Mouse (Mus musculus): ENCODE measurements around the gene Gm9918. TPM values are rescaled to one million over a fixed set of nuclear protein-coding genes. Genes with fewer than 3 reads are reported as not detected.

Gene Gm9918
- not detected for total RNA-seq (2023)

DNA sequence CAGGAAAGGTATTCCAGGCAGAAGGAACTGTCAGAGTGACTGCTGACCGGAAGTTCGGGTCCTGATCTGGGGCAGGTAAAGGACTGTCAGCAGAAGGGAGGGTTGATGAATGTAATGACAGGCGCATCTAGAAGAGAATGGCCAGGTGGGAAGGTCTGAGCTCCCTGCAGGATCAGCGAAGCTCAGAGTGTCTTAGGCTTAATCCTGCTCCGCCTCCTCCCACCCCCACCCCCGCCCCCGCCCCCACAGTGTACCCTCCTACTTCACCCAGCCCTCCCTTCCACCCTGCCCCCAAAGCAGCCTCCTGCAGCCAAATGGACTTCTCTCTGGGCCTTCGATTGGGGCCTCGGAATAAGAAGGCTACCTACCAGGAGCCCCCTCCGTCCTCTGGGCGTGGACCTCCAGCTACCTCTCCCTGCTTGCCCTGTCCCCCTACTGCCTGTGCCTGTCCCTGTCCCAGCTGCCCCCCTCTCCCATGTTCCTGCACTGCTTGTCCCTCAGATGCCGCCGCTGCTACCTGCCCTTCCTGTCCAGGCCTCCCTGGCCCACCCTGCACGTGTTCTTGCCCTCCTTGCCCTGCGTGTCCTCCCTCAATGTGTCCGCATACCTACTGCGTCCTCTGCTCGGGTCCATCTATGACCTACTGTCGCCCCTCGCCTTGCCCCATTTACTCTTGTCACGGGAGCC, at the start of gene Gm9918:
Gm9918 (plus strand) TSS at position 290 of the 687 bp plus-strand sequence.

DNA sequence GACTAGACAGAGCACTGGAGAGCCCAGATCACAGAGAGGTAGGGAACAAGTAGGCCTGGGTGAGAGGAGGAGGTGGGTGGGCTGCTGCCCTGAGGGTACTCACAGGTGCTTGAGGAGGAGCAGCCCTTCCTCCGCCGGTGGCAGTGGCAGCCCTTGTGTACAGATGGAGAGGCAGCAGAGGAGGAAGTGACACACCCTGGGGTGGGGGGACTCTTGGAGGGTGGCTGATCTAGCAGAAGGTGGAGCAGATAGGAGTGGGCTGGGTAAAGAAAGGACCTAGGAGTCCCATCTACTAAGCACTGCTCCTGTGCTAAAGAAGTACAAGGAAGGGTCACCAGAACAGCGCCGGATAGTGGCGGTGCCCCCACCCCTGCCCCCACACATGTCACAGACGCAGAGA, 38.6 kb upstream of the Gm9918 start, which contains the start of gene Itgb7:
Itgb7 (minus strand) TSS at position 197 of the 400 bp plus-strand sequence.

DNA sequence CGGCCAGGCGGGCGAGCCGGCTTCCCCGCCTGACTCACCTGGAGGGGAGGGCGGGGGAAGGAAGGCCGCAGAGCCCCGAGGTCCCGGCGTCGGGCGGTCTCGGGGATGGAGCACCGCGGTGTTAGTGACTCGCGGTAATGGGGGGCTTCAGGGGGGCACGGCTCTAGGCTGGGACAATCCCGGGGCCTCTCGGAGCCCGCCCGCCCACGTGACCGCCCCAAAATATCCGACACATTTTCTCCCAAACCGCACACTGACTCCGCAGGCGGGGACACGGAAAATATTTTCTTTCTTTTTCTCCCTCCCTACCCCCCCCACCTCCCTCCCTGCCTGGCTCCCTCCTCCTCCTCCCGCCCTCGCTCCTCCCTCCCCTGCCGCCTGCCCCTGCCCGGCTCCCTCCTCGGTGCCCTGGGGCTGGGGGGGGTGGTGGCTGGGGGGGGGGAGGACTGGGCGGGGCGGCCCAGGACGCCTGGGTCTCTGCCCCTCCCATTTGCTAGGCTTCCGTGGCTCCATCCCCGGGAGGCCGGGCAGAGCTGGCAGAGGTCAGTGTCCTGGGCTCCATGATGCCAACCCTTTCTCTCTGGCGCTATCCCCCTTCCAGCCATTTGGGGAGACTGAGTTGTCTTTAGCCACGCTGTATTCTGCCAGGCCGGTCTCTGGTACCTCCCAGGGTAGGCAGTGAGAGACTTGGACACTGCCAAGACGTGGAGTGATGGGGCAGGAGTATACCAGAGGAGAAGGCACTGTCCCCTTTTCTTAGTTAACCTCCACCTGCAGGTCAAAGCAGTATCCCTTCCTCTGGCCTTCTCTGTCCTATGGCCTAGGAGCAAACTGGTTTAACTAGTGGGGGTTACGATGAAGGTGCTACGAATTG, 12.9 kb upstream of the Gm9918 start, which contains the start of gene Rarg:
Rarg (minus strand) TSS at position 316 of the 874 bp plus-strand sequence.

DNA sequence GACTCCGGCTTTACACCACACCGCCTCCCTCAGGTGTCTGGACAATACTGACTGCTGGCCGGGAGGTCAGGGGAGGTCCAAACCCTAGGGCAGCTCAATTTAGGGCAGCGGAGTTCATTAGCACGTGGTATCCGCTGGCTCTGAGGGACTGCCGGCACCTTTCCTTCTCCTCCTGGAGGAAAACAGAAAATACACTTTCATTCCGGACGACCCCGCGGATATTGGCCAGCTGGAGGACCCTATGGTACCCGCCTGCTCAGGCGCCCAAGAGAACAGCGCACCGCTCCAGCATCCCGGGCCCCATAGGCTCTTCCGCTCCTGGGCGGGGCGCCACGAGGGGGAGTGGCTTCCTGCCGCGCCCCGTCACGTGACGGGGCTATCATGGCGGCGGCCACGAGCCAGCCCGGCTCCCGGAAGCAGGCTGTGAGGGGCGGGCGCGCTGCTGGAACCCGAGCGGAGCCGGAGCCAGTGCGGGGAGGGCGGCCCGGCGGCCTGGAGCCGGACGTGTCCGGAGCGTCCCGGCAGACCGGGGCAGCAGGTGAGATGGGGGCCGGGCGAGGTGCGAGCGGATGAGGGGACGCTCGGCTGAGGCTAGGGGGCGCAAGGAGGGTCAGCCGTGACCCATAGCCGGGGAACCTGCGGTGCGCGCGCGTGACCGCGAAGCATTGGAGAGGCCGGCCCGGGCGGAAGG, 8.9 kb downstream of the Gm9918 start, which contains the start of gene Mfsd5:
Mfsd5 (plus strand) TSS at position 363 of the 691 bp plus-strand sequence.

DNA sequence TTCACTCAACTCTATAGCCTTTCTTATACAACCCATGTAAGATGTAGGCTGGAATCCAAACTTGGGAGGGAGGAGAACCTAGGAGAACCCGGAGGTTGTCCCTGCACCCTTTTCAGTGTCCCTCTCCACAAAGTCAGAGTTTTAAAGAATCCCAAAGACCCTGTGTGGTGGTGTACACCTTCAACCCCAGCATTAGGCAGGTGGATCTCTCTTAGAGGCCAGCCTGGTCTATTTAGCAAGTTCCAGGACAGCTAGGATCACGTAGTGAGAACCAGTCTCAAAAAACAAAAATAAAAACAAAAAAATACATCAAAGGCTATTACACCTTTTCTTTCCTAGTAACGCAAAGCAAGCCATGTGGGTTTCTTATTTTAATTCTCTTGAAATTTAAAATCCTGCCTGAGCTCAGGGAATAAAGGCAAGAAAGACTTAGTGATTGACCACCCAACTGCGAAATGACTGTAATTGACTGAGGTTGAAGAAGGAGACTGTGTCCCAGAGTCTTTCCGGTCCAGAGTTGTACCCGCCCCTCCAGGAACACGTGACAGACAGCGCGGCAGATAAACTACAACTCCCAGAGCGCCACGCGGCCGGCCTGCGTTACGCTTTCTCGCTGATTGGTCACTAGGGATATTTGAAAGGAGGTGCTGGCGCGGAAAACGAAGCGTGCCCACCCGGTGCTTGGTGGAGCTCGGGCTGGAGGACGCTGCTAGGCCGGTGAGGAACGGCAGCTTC, 25.4 kb downstream of the Gm9918 start, which contains the start of gene Espl1:
Espl1 (plus strand) TSS at position 634 of the 735 bp plus-strand sequence.

Other genes with a start within 250 kb of the Gm9918 start
- 1.6 TPM for gene Krt18, start 242.4 kb upstream of the Gm9918 start, total RNA-seq (2023)
- gene Eif4b, start 196.8 kb upstream of the Gm9918 start, total RNA-seq (2023) = 252 TPM
- gene Tns2, start 170.2 kb upstream of the Gm9918 start, total RNA-seq (2023) = 1.5 TPM
- 30.4 TPM for gene Spryd3, start 134.3 kb upstream of the Gm9918 start, total RNA-seq (2023)
- 7.7 TPM for gene Igfbp6, start 126.2 kb upstream of the Gm9918 start, total RNA-seq (2023)
- gene Soat2, start 120.0 kb upstream of the Gm9918 start, total RNA-seq (2023) = 1.1 TPM
- gene Zfp740, start 67.3 kb upstream of the Gm9918 start, total RNA-seq (2023) = 113 TPM
- 24.6 TPM for gene Csad, start 65.8 kb upstream of the Gm9918 start, total RNA-seq (2023)
- 694 TPM for gene Itgb7, start 38.6 kb upstream of the Gm9918 start, total RNA-seq (2023)
- gene Rarg, start 13.0 kb upstream of the Gm9918 start, total RNA-seq (2023) = 27.7 TPM
- 28.6 TPM for gene Mfsd5, start 8.9 kb downstream of the Gm9918 start, total RNA-seq (2023)
- gene Espl1, start 25.7 kb downstream of the Gm9918 start, total RNA-seq (2023) = 0.71 TPM
- gene Pfdn5, start 55.6 kb downstream of the Gm9918 start, total RNA-seq (2023) = 522 TPM
- 78.3 TPM for gene Myg1, start 61.1 kb downstream of the Gm9918 start, total RNA-seq (2023)
- 45.9 TPM for gene Aaas, start 80.2 kb downstream of the Gm9918 start, total RNA-seq (2023)
- not detected for gene Sp7, start 96.6 kb downstream of the Gm9918 start, total RNA-seq (2023)
- 133 TPM for gene Sp1, start 135.6 kb downstream of the Gm9918 start, total RNA-seq (2023)
- gene Amhr2, start 174.8 kb downstream of the Gm9918 start, total RNA-seq (2023) = 0.74 TPM
- gene Prr13, start 188.5 kb downstream of the Gm9918 start, total RNA-seq (2023) = 45.7 TPM
- gene Pcbp2, start 200.0 kb downstream of the Gm9918 start, total RNA-seq (2023) = 825 TPM
- 25.0 TPM for gene Gm10337, start 233.2 kb downstream of the Gm9918 start, total RNA-seq (2023)
- gene Map3k12, start 246.5 kb downstream of the Gm9918 start, total RNA-seq (2023) = 5.8 TPM
- gene Tarbp2, start 247.6 kb downstream of the Gm9918 start, total RNA-seq (2023) = 58.2 TPM